Mouse (Mus musculus) G1E (cell line): ENCODE data around the gene Rrn3.

Experiments
- CTCF ChIP-seq: IDR thresholded peaks from 2 replicates; pipeline ENCODE4 v1.5.1; 2012; ENCODE audit warnings: low read depth, low read length, inconsistent platforms, mixed read lengths
- GATA1 ChIP-seq: IDR thresholded peaks from 2 replicates; pipeline ENCODE4 v1.6.1; 2012; ENCODE audit warnings: borderline replicate concordance, low read length, inconsistent platforms, mixed read lengths
- GATA2 ChIP-seq: IDR thresholded peaks from 2 replicates; pipeline ENCODE4 v1.6.1; 2012; ENCODE audit warnings: low read depth, low read length, inconsistent platforms, borderline replicate concordance
- POLR2AphosphoS5 ChIP-seq: IDR thresholded peaks from 2 replicates; pipeline ENCODE4 v1.6.1; 2012; ENCODE audit warnings: low read depth, low read length, inconsistent platforms; ENCODE audit not compliant: insufficient replicate concordance
- TAL1 ChIP-seq: conservative IDR thresholded peaks from 2 replicates; pipeline ENCODE4 v1.6.1; 2012; ENCODE audit warnings: low read depth, low read length, inconsistent platforms, mixed read lengths

DNA sequence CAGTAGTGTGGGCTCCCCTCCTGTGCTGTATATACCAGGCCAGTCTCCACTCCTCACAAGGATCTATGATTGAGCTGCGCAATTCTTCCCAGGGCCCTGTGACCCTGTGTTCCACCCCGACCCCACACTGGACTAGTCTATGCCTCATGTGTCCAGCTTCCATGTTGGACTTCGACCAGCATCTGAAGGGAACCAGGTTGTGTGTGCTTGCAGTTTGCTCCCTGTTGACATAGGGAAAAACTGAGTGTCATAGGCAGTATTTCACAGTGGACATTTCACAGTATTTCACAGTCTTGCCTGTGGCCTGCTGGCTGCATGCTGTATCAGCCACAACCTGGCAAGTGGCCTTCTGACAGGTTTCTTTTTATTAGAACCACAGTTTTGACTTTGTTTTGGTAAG, 32.7 kb downstream of the Rrn3 start:
- TF ChIP-seq GATA1 (no peak), CTCF (no peak), TAL1 (no peak), GATA2 (no peak), POLR2AphosphoS5 (no peak)
